Mouse (Mus musculus): ENCODE measurements at regions not wholly inside any gene's neighbourhood (a gene's known extent, or its start where the extent isn't known, plus 50 kb on each side); places are given as distances from the start of the nearest gene placed in this dataset.

- TF ChIP-seq CTCF (IDR thresholded peaks at IDR 0.05; ENCODE audit: borderline replicate concordance, extremely low read depth, insufficient read depth, insufficient read length) (no peak), POLR2A (IDR thresholded peaks at IDR 0.05; ENCODE audit: borderline replicate concordance, extremely low read depth, insufficient read depth, insufficient read length, poor library complexity, severe bottlenecking) (no peak)
These were observed 77.9 kb downstream of the Pxdc1 start for GRCm38 (mm10) chr13:34575179-34575996.

Measured in brain, embryonic 14.5 days (tissue).